Mouse (Mus musculus): ENCODE measurements around the gene Ppfia3. TPM values are rescaled to one million over a fixed set of nuclear protein-coding genes. Genes with fewer than 3 reads are reported as not detected.
A peak's percentile ranks its signal among the peaks of the same experiment; 100 is the strongest.
"Not testable (repeated sequence)": the region's sequence is repeated elsewhere in the genome, so short reads cannot be mapped to it uniquely, and the experiment has no call there.

Gene Ppfia3
- polyA plus RNA-seq, 1 experiment from 2014 or later, result 32.1 TPM

DNA sequence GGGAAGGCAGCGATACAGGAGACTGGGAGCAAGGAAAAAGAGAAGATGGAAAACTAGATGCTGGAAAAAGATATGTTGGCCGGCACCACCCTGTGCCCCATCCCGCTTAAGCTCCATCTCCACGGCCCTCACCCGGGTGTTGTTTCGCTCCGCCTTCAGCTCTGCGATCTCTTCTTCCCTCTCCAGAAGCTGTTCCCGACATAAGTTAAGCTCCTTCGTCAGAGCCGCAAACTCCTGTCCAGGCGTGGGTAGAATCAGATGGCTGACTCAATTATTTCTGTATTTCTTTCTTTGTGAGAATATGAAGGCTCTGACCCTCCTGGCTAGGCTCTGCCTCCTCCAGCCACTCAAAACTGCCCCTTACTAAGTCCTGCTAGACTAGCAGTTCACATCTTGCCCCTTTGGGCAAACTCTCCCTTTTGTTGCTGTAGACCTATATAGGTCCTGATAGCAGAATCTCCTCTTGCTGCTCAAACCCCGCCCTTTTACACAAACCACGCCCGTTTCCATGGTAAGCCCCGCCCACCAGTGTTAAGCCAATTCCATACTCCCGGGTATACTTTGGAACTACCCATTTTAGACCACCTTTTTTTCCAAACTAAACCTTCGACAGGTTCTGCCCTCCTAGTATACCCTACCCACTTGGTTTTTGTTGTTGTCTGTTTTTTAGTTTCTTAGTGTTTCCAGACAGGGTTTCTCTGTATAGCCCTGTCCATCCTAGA, 6.3 kb downstream of the Ppfia3 start:
- Histone ChIP-seq H3K36me3 (peaks cover 31% of the 10 kb centered on the region), H3K27ac (replicated peaks) (0 out of 2 replicates have a peak overlapping the region, but pooled peaks have one; percentile 76), H3K4me3 (peak overlapping the region; percentile 45), H3K4me1 (replicated peaks) (peaks cover 33% of the 10 kb centered on the region), H3K4me2 (peak overlapping the region; percentile 78), H3K27me3 (peaks cover 3% of the 10 kb centered on the region; the same call in 1 of the 2 replicates), H3K9me3 (no peaks in the 10 kb centered on the region), H3K9ac (no peak overlapping the region)
- 53% methylated on average over 18 of the region's 18 CpGs for WGBS
- ATAC-seq (ENCODE audit: low FRiP score, low read depth), result peak; percentile 6

DNA sequence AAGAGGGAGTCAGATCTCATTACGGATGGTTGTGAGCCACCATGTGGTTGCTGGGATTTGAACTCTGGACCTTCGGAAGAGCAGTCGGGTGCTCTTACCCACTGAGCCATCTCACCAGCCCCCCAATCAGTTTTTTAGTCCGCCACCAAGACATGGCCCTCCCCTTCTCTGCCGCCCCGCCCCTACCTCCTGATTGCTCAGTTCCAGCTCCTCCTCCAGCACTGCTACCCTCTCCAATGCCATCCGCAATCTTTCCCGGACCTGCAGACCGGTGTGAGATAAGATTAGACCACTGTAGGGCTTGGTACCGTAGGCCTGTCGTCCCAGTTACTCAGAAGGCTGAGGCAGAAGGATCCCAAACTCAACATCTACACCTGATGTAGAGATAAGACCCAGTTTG, 7.7 kb downstream of the Ppfia3 start:
- not testable (repeated sequence) for H3K9ac ChIP-seq; H3K27me3 ChIP-seq; H3K27ac ChIP-seq (replicated peaks); H3K9me3 ChIP-seq; ATAC-seq (ENCODE audit: low FRiP score, low read depth); H3K4me3 ChIP-seq; H3K4me2 ChIP-seq
- peaks cover 21% of the 10 kb centered on the region for H3K4me1 ChIP-seq (replicated peaks)
- WGBS, result 66% methylated on average over 11 of the region's 11 CpGs
- peaks cover 39% of the 10 kb centered on the region for H3K36me3 ChIP-seq

- H3K9ac ChIP-seq, result no peak overlapping the region
- no peak for ATAC-seq (ENCODE audit: low FRiP score, low read depth)
- no peak overlapping the region for H3K4me2 ChIP-seq
- H3K27ac ChIP-seq (replicated peaks), result no peak overlapping the region
- H3K9me3 ChIP-seq, result no peaks in the 10 kb centered on the region
- no peak overlapping the region for H3K4me3 ChIP-seq
- peaks cover 57% of the 10 kb centered on the region for H3K36me3 ChIP-seq
- WGBS, result 63% methylated on average over 13 of the region's 13 CpGs
- no peaks in the 10 kb centered on the region for H3K27me3 ChIP-seq
- peaks cover under 1% of the 10 kb centered on the region for H3K4me1 ChIP-seq (replicated peaks)
Observed at GRCm38 (mm10) chr7:45356087-45356486, 10.7 kb downstream of the Ppfia3 start.

DNA sequence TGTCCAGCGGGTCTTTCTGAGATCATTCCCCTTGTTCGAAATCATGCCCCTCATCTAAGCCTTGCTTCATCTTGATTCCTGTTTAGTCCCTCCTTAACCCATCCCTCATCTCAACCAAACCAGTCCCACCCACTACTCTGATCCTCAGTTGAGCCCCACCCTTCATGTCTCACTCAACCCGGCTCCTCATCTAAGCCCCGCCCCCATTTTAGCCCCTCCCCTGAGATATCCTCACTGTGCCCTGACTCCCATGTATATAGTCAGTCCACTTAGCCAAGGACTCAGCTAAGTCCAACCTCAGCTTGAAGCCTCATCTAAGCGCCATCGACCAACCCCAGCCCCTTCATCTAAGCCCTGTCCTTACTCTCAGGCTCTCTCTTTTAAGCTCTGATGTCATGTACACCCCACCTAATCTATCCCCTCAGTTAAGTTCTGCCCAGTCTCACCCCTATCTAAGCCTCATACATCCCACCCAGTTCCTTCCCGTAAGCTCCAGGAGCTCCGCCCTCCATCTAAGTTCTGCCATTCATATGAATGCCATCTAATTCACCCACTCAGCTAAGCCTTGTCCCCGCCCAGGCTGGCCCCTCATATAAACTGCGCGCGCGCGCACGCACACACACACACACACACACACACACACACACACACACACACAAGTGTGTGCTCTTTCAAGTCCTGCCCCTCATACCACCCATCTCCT, 11.3 kb downstream of the Ppfia3 start:
- Histone ChIP-seq H3K9ac (no peak overlapping the region), H3K36me3 (peaks cover 61% of the 10 kb centered on the region), H3K9me3 (no peaks in the 10 kb centered on the region), H3K4me2 (no peak overlapping the region), H3K4me1 (replicated peaks) (no peaks in the 10 kb centered on the region), H3K27me3 (no peaks in the 10 kb centered on the region), H3K4me3 (no peak overlapping the region), H3K27ac (replicated peaks) (no peak overlapping the region)
- 75% methylated on average over 15 of the region's 15 CpGs for WGBS
- ATAC-seq (ENCODE audit: low FRiP score, low read depth), result no peak

DNA sequence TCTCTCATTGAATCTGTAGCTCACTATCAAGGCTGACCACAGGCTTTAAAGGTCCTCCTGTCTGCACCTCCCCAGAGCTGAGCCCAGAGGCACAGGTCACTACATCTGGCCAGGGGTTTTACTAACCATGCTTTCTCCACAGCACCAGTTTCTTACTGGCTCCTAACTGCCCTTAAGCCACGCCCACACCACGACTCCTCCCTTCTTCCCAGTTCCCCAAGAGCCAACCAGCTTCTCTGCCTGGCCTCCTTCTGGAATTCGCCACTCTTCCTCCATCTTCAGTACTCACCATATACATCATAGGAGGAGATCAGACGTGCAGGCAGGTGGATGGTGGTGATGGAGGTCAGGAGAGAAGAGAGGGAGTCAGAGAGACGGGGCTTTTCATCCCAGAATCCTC, 13.8 kb downstream of the Ppfia3 start:
- Histone ChIP-seq H3K27me3 (no peaks in the 10 kb centered on the region), H3K27ac (replicated peaks) (no peak overlapping the region), H3K9me3 (no peaks in the 10 kb centered on the region), H3K36me3 (peaks cover 69% of the 10 kb centered on the region), H3K9ac (no peak overlapping the region), H3K4me3 (no peak overlapping the region), H3K4me2 (no peak overlapping the region), H3K4me1 (replicated peaks) (no peaks in the 10 kb centered on the region)
- no peak for ATAC-seq (ENCODE audit: low FRiP score, low read depth)
- 32% methylated on average over 5 of the region's 5 CpGs for WGBS

GRCm38 (mm10) chr7:45346905-45347304, 19.9 kb downstream of the Ppfia3 start:
- WGBS, result 81% methylated on average over 13 of the region's 13 CpGs
- Histone ChIP-seq H3K36me3 (peaks cover 60% of the 10 kb centered on the region), H3K4me1 (replicated peaks) (no peaks in the 10 kb centered on the region), H3K9ac (no peak overlapping the region), H3K27me3 (no peaks in the 10 kb centered on the region), H3K27ac (replicated peaks) (no peak overlapping the region), H3K4me3 (no peak overlapping the region), H3K9me3 (no peaks in the 10 kb centered on the region), H3K4me2 (no peak overlapping the region)
- ATAC-seq (ENCODE audit: low FRiP score, low read depth), result no peak

DNA sequence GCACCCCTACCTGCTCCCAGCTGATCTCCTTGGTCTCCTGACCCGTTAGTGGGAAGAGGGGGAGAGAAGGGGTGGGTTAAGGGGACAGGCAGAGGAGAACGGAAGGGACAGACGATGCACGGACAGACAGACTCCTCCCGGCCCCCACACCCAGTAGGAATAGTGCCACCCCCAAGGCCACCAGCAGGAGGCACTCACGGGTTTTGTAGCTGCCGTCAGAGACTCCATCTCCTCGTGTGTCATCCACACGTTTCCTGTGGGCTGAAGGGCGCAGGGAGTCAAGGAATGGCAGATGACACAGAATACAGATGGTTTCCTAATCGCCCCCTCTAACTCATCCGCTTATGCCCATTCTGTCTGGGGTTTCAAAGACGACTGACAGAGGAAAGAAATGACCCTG, 23.3 kb downstream of the Ppfia3 start:
- peaks cover 39% of the 10 kb centered on the region for H3K36me3 ChIP-seq

GRCm38 (mm10) chr7:45342081-45342480, 24.7 kb downstream of the Ppfia3 start:
- 0 out of 2 replicates have a peak, but pooled peaks cover 4% of the 10 kb centered on the region for H3K27me3 ChIP-seq

More for the DNA sequence above, 23.3 kb downstream of the Ppfia3 start:
- Histone ChIP-seq H3K4me1 (replicated peaks) (peaks cover 20% of the 10 kb centered on the region), H3K9ac (no peak overlapping the region), H3K9me3 (no peaks in the 10 kb centered on the region), H3K4me2 (no peak overlapping the region), H3K4me3 (no peak overlapping the region), H3K27ac (replicated peaks) (no peak overlapping the region), H3K27me3 (no peaks in the 10 kb centered on the region)
- 33% methylated on average over 13 of the region's 13 CpGs for WGBS
- ATAC-seq (ENCODE audit: low FRiP score, low read depth), result no peak

DNA sequence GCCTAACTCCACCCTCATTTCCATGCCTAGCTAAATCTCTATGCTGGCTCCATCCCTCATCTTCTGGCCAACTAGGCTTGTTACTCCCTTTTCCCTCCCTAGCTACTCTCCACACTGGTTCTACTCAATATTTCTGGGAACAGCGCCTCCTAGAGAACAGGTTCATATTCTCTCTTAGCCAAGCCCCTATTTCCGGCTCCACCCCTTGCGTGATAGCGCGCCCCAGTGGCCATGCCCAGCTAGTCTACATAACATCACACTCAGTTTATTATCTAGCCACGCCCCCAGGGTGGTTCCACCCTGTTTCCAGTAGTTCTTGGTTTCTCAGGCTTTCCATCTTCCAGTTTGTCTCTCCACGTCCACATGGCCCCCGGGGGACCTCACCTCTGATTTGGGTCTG, 25.5 kb downstream of the Ppfia3 start:
- H3K4me2 ChIP-seq, result peak overlapping the region; percentile 75; the same call in 1 of the 2 replicates
- peaks cover 24% of the 10 kb centered on the region for H3K4me1 ChIP-seq (replicated peaks)
- no peak overlapping the region for H3K9ac ChIP-seq
- ATAC-seq (ENCODE audit: low FRiP score, low read depth), result no peak
- H3K4me3 ChIP-seq, result no peak overlapping the region
- H3K36me3 ChIP-seq, result peaks cover 18% of the 10 kb centered on the region
- H3K27me3 ChIP-seq, result 0 out of 2 replicates have a peak, but pooled peaks cover 4% of the 10 kb centered on the region
- H3K9me3 ChIP-seq, result no peaks in the 10 kb centered on the region
- H3K27ac ChIP-seq (replicated peaks), result no peak overlapping the region
- 8% methylated on average over 8 of the region's 8 CpGs for WGBS

More at GRCm38 (mm10) chr7:45342081-45342480, 24.7 kb downstream of the Ppfia3 start:
- no peak overlapping the region for H3K4me3 ChIP-seq
- 91% methylated on average over 11 of the region's 11 CpGs for WGBS
- H3K36me3 ChIP-seq, result peaks cover 24% of the 10 kb centered on the region
- no peak overlapping the region for H3K9ac ChIP-seq
- no peak overlapping the region for H3K4me2 ChIP-seq
- no peak for ATAC-seq (ENCODE audit: low FRiP score, low read depth)
- H3K4me1 ChIP-seq (replicated peaks), result peaks cover 24% of the 10 kb centered on the region
- H3K9me3 ChIP-seq, result no peaks in the 10 kb centered on the region
- no peak overlapping the region for H3K27ac ChIP-seq (replicated peaks)

GRCm38 (mm10) chr7:45340669-45341068, 26.1 kb downstream of the Ppfia3 start:
- Histone ChIP-seq H3K4me1 (replicated peaks) (peaks cover 24% of the 10 kb centered on the region), H3K4me3 (0 out of 2 replicates have a peak overlapping the region, but pooled peaks have one; percentile 44)

DNA sequence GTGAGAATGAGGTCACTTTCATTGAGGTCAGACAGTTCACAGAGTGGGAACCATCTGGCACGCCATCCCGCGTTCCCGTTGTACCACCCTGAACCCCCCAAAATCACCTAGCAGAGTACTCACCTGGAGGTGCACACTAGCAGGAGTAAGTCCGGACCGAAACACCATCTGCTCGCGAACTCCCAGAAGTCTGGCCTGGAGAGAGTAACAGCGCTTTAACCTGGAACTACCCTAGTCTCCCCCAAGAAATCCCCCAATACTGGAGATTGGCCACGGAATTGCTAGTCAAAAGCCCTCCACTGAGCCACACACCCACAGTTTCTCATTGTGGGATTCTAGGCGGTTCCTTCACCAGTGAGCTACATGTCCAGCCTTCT, 26.8 kb downstream of the Ppfia3 start:
- peak overlapping the region; percentile 44 for H3K4me3 ChIP-seq
- H3K4me1 ChIP-seq (replicated peaks), result peaks cover 24% of the 10 kb centered on the region
- H3K4me2 ChIP-seq, result peak overlapping the region; percentile 75
- no peak overlapping the region for H3K27ac ChIP-seq (replicated peaks)
- peak overlapping the region; percentile 53; the same call in 1 of the 2 replicates for H3K9ac ChIP-seq
- ATAC-seq (ENCODE audit: low FRiP score, low read depth), result peak; percentile 12; the same call in 1 of the 2 replicates
- peaks cover 5% of the 10 kb centered on the region for H3K36me3 ChIP-seq
- H3K27me3 ChIP-seq, result 0 out of 2 replicates have a peak, but pooled peaks cover 4% of the 10 kb centered on the region
- H3K9me3 ChIP-seq, result no peaks in the 10 kb centered on the region
- 7% methylated on average over 11 of the region's 11 CpGs for WGBS

More at GRCm38 (mm10) chr7:45340669-45341068, 26.1 kb downstream of the Ppfia3 start:
- Histone ChIP-seq H3K27ac (replicated peaks) (no peak overlapping the region), H3K9ac (no peak overlapping the region), H3K9me3 (no peaks in the 10 kb centered on the region), H3K27me3 (0 out of 2 replicates have a peak, but pooled peaks cover 4% of the 10 kb centered on the region), H3K4me2 (peak overlapping the region; percentile 75), H3K36me3 (peaks cover 11% of the 10 kb centered on the region)
- no peak for ATAC-seq (ENCODE audit: low FRiP score, low read depth)
- 11% methylated on average over 11 of the region's 11 CpGs for WGBS

Measured in hindbrain, embryonic 15.5 days (tissue).